Mouse (Mus musculus) CH12F3 (cell line): ENCODE measurements around the gene Mblac1.
"Not testable (repeated sequence)": the region's sequence is repeated elsewhere in the genome, so short reads cannot be mapped to it uniquely, and the experiment has no call there.

ENCODE experiments used
- in situ Hi-C: fragments of 300-500 bp; cut with MboI; formaldehyde crosslinking; loops from 2 replicates; pipeline ENCODE4 v1.14.3; 2020; ENCODE audit warnings: low sequenced_read_pairs

Gene Mblac1

DNA sequence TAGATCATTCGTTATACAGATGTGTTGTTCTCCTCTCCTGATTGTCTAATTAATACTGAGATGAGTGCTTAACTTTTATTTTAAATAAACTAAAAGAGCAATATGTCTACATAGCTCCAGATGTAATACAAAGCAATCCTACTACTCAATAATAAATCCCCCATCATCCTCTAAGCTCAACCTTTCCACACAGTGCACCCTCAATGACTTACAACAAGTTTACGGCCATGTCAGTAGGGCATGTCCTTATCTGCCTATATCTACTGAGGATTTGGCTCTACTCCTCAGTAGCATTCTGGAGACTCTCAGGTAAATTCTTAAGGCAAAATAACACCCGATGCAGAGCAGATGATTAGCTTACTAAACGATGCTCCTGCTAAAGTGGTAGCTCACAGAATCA is 13.8 kb downstream of the Mblac1 start:
- in situ Hi-C loops, result no loop called here

DNA sequence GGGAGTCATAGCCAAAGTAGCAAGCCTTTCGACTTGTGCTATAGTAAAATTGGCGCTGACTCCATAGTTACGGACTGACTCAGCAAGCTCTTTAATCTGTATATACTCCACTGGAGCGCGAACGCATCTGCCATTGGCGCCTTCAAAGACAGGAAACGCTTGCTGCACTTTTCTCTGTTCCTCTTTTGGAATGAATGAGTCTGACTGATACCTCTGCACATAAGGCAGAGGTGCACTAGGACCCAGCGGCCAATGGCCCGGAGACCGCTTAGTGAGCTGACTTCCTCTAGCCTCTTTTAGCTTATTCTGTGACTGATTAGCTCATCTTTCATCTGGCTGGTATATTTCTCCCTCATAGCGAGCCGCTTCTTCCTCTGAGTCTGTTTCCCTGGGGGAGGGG is 22.5 kb downstream of the Mblac1 start:
- in situ Hi-C loops, result not testable (repeated sequence)

DNA sequence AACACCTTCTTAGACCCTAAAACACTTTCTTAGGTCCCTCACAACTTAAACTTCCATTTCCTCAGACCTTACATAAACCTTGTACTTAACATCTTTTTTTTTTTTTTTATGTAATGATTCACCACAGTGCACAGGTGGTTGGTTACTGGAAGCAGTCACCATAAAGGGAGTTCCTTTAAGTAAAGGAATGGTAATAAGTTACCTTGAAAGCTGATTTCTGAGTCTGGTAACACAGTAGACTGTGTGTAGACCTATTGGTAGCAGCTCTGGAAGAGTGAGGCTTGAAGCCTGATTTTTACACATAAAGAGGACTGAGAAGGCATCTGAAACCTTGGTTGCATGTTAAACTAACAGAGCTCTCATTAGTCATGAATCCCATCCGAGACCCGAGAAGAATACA is 25.8 kb downstream of the Mblac1 start:
- in situ Hi-C loops, result no loop called here

DNA sequence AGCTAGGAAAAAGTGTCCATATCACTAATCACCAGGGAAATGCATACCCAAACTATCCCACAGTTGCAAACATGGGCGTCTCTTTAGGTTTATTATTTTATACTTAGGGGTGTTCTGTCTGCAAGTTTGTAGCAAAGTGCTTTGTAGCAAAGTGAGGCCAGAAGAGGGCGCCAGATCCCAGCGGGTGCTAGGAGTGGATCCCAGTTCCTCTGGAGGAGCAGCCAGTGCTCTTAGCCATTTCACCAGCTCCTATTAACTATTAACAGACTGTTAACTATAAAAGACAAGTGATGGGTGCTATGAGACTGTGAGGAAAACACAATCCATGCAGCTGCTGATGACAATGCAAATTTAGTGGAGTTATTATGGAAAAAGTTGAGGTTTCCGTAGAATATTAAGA is 28.0 kb downstream of the Mblac1 start:
- in situ Hi-C loops, result no loop called here

DNA sequence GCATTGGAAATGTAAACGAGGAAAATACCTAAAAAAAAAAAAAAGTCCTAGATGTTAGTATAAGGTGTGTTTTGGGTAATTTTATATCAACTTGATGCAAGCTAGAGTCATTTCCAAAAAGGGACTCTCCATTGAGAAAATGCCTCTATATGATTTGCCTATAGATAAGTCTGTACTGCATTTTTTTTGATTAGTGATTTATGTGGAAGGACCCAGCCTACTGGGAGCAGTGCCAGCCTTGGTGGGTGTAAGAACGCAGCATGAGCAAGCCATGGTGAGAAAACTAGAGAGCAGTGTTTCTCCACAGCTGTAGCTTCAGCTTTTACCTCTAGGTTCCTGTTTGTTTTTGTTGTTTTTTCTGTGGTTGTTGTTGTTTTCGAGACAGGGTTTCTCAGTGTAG is 29.2 kb downstream of the Mblac1 start:
- in situ Hi-C loops, result no loop called here

DNA sequence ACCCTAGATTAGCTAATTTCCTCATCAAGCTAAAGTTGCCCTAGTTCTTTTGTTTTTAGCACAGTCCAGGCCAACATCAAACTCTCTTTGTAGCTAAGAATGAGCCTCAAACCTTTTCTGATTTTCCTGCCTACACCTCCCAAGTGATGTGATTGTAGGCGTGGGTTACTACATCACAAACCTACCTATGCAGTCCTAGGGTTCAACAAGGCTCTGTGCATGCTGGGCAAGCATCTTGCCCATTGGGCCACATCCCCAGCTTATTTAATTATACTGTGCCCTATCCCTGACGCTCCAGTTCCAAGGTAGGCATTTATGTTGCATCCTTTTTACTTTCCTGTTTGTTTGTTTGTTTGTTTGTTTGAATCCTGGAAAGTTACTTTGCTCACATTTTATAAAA is 31.6 kb downstream of the Mblac1 start, which contains the start of gene Nxpe5:
Nxpe5 (plus strand) TSS at position 199 of the 400 bp plus-strand sequence.
- in situ Hi-C loops, result no loop called here

DNA sequence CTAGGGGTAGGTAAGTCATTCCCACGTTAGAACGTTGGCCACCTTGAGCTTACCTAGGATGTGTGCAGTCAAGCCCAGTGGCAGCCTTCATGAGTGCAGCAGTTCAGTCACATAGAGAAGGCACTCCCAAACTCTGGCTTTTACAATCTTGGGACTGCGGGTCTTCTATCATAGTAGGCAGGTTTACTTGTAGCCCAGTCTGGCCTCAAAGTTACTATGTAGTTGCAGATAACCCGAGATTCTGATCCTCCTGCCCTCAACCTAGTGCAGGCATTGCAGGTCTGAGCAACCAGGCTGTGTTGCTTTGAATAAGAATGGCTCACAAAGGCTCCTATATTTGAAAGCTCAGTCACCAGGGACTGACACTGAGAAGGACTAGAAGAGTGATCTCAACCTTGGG is 32.4 kb downstream of the Mblac1 start:
- in situ Hi-C loops, result no loop called here

DNA sequence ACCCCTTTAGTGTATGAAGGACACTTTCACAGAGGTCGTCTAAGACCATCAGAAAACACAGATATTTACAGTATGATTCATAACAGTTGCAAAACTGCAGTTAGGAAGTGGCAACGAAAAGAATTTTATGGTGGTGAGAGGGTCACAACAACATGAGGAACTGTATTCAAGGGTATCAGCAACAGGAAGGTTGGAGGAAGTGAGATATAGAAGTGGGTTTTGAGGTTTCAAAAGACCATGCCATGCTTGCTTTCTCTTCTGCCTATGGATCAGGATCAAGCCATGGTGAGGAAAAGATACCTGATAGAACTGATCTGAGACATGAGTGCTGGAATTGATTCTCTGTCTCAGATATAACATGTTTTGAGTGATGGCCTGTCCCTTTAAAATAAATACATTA is 33.3 kb downstream of the Mblac1 start:
- in situ Hi-C loops, result no loop called here

DNA sequence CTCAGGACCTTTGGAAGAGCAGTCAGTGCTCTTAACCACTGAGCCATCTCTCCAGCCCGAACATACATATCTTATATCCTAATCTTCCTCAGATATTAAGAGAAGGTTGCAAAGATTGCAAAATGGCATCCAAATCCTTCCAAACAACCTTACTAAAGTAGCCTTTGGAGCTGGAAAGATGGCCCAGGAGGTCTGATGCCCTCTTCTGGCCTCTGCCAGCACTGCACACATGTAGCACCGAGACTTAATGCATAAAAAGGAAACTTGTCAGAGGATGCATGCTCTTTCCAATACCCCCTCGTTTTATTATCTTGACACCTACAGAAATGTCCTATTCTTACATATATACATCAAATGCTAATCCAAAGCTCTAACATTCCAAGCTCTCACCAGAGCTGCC is 33.9 kb downstream of the Mblac1 start:
- in situ Hi-C loops, result no loop called here

DNA sequence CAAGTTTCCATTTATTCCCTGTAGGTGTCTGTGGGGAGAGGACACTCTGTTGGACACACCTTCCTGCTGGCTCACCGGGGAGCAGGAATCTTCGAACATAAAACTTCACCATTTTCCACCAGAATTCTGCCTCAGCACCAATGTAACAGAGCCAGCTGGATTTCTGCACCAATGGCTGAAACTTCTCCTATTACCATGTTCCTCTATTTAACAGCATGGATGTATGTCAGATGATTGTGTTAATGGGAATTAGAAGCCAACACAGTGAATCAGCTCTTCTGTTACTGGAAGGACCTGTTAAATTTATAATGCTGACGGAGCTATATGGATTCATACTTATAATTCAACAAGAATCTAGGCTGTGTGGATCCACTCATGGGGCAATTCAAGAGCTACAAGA is 35.4 kb downstream of the Mblac1 start:
- in situ Hi-C loops, result no loop called here

DNA sequence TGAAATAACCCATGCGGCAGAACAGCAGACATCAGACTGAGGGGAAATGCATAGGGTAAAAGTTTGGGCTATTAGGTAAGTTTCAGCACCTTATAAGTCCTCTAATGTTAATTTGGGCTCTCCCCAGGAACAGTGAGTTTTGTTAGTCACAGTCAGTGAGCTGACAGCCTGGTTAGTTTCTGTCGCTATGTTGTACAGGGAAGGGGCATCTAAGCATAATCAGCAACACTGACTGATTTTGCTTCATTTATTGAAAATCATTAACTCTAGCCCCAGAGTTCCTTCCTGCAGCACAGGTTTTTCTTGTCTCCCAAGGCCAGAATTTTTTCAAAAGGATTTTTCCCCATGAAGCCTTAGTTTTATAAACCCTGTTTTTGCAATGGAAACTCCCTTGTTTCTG is 39.7 kb downstream of the Mblac1 start:
- in situ Hi-C loops, result no loop called here

DNA sequence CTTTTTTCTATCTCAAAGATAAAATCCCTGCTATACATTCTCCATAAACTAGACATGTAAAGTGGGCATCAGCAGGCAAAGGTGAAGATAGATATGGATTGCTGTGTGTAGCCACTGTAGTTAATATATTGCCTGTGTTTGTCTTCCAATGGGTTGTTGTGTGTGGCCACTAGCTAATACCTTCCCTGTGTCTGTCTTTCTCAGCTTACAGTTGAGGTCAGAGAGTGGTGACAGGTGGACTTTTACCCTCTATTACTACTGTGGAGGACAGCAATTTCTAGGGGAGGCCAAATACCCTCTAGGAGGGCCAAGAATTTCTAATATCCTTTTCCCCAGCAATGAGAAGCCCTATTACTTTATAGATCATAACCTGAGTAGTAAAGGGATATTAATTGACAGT is 40.1 kb downstream of the Mblac1 start:
- in situ Hi-C loops, result no loop called here

DNA sequence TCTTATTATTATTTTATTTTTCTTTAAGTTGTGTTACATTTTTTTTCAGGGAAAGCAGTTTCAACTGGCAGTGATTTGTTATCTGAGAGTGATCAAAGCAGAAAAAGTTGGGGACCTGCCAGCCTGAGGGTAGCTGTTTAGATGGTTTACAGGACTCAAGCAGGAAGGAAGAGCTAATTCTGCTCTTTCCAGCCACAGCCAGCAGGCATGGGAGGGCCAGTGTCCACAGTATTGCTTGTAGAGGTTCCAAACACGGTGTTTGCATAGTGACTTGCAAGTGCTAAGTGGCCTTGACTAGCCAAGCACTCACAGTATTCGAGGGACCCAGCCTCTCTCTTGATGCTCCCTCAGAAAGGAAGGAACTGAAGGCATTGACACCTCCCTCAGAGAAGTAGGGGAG is 47.4 kb downstream of the Mblac1 start:
- in situ Hi-C loops, result no loop called here
